Mouse (Mus musculus): ENCODE measurements around the gene Gnao1. TPM values are rescaled to one million over a fixed set of nuclear protein-coding genes. Genes with fewer than 3 reads are reported as not detected.

The Gnao1 gene
- under 1 TPM in 1 of 2 experiments, not detected in 1; 0.18 TPM for total RNA-seq (2023)

GRCm38 (mm10) chr8:93809686-93810027 lies at the start of gene Gnao1:
Gnao1 (plus strand) TSS chr8:93809966.

GRCm38 (mm10) chr8:94012013-94012951 lies 202.5 kb downstream of the Gnao1 start, which contains the start of gene Amfr:
Amfr (minus strand) TSS chr8:94012842.

Other genes starting within 250 kb of the Gnao1 start
- gene Amfr, start 202.9 kb downstream of the Gnao1 start, total RNA-seq (2023), result 100 to 1,000 TPM; 106 to 112 TPM
- 10 to 100 TPM; 23.2 to 32.0 TPM for gene Nudt21, start 227.1 kb downstream of the Gnao1 start, total RNA-seq (2023)
- gene Ogfod1, start 227.2 kb downstream of the Gnao1 start, total RNA-seq (2023), result 10 to 100 TPM in 1 of 2 experiments, 1 to 10 TPM in 1; 9.3 to 11.7 TPM

Measured in neutrophil, adult 59 days (primary cell).